Mouse (Mus musculus): Measurements from ENCODE around the gene Olfr1489.
"Not testable (repeated sequence)": the region's sequence is repeated elsewhere in the genome, so short reads cannot be mapped to it uniquely, and the experiment has no call there.

The Olfr1489 gene

GRCm38 (mm10) chr19:13631321-13631720 is at the start of gene Olfr1489:
Gene Olfr1489, plus strand, starts transcription at chr19:13631621.
- DNase-seq (ENCODE audit: low spot score in 2 of 2) = no peak

- DNase-seq (ENCODE audit: low spot score in 2 of 2) = no peak
Observed at GRCm38 (mm10) chr19:13583211-13583610, 48.2 kb upstream of the Olfr1489 start, which contains the start of gene Olfr1484. Gene Olfr1484, plus strand, starts transcription at chr19:13583511.

GRCm38 (mm10) chr19:13617075-13617474 is 14.3 kb upstream of the Olfr1489 start, which contains the start of gene Olfr1487:
Gene Olfr1487, plus strand, starts transcription at chr19:13617375.
- not testable (repeated sequence) for DNase-seq (ENCODE audit: low spot score in 2 of 2)

GRCm38 (mm10) chr19:13650791-13651190 is 19.4 kb downstream of the Olfr1489 start, which contains the start of gene Olfr1490:
Gene Olfr1490, plus strand, starts transcription at chr19:13651091.
- no peak for DNase-seq (ENCODE audit: low spot score in 2 of 2)
